Mouse (Mus musculus): Measurements from ENCODE around the gene Ugt2b38.
"Not testable (repeated sequence)": the region's sequence is repeated elsewhere in the genome, so short reads cannot be mapped to it uniquely, and the experiment has no call there.

Gene Ugt2b38

GRCm38 (mm10) chr5:87424041-87424440 lies at the start of gene Ugt2b38:
Gene Ugt2b38 (minus strand): TSS chr5:87424203.
- not testable (repeated sequence) for DNase-seq (ENCODE audit: low read depth, low spot score)

- no peak for DNase-seq (ENCODE audit: low read depth, low spot score)
Observed at GRCm38 (mm10) chr5:87458810-87459209, 34.8 kb upstream of the Ugt2b38 start.

GRCm38 (mm10) chr5:87457701-87458100 lies 33.7 kb upstream of the Ugt2b38 start:
- no peak for DNase-seq (ENCODE audit: low read depth, low spot score)

- DNase-seq (ENCODE audit: low read depth, low spot score), result no peak
Observed at GRCm38 (mm10) chr5:87456216-87456850, 32.3 kb upstream of the Ugt2b38 start.

- DNase-seq (ENCODE audit: low read depth, low spot score), result no peak
Observed at GRCm38 (mm10) chr5:87455519-87455918, 31.5 kb upstream of the Ugt2b38 start.

GRCm38 (mm10) chr5:87452514-87452913 lies 28.5 kb upstream of the Ugt2b38 start:
- not testable (repeated sequence) for DNase-seq (ENCODE audit: low read depth, low spot score)

GRCm38 (mm10) chr5:87436264-87436663 lies 12.3 kb upstream of the Ugt2b38 start:
- no peak for DNase-seq (ENCODE audit: low read depth, low spot score)

GRCm38 (mm10) chr5:87425676-87426075 lies 1.7 kb upstream of the Ugt2b38 start:
- no peak for DNase-seq (ENCODE audit: low read depth, low spot score)

GRCm38 (mm10) chr5:87396968-87397367 lies 27.0 kb downstream of the Ugt2b38 start:
- no peak for DNase-seq (ENCODE audit: low read depth, low spot score)

GRCm38 (mm10) chr5:87390818-87391217 lies 33.2 kb downstream of the Ugt2b38 start:
- no peak for DNase-seq (ENCODE audit: low read depth, low spot score)

- DNase-seq (ENCODE audit: low read depth, low spot score), result no peak
Observed at GRCm38 (mm10) chr5:87380234-87380633, 43.8 kb downstream of the Ugt2b38 start.

- DNase-seq (ENCODE audit: low read depth, low spot score), result no peak
Observed at GRCm38 (mm10) chr5:87379825-87380224, 44.2 kb downstream of the Ugt2b38 start.

GRCm38 (mm10) chr5:87375874-87376383 lies 48.1 kb downstream of the Ugt2b38 start:
- DNase-seq (ENCODE audit: low read depth, low spot score), result no peak

- no peak for DNase-seq (ENCODE audit: low read depth, low spot score)
Observed at GRCm38 (mm10) chr5:87373502-87373863, 50.5 kb downstream of the Ugt2b38 start.

- DNase-seq (ENCODE audit: low read depth, low spot score), result not testable (repeated sequence)
Observed at GRCm38 (mm10) chr5:87372788-87373501, 51.1 kb downstream of the Ugt2b38 start.

Data from CD4-positive, CD25-positive, alpha-beta regulatory T cell, adult 2 months (primary cell).